Mouse (Mus musculus): ENCODE results near the gene Ankrd40.
A peak's percentile ranks its signal among the peaks of the same experiment; 100 is the strongest.

GRCm38 (mm10) chr11:94339732-94340585 lies 12.2 kb downstream of the Ankrd40 start:
- TF ChIP-seq POLR2A (IDR thresholded peaks at IDR 0.05; ENCODE audit: extremely low read depth, insufficient read depth, low read length): no peak
- peak; percentile 63 for TF ChIP-seq CTCF (IDR thresholded peaks at IDR 0.05; ENCODE audit: extremely low read depth, insufficient read depth, low read length)
